Mouse (Mus musculus) frontal cortex, adult (tissue): Measurements from ENCODE around the gene Slc22a1.
"Not testable (repeated sequence)": the region's sequence is repeated elsewhere in the genome, so short reads cannot be mapped to it uniquely, and the experiment has no call there.

ENCODE experiments used
- ATAC-seq: cut with Nextera tagmentation; 2 replicates; pipeline ENCODE4 v1.9.2; 2017; ENCODE audit warnings: mild to moderate bottlenecking, moderate library complexity, mixed read lengths; ENCODE audit not compliant: low TSS enrichment

Slc22a1 gene

GRCm38 (mm10) chr17:12684928-12685624 lies 9.4 kb upstream of the Slc22a1 start:
- peak; percentile 68 for ATAC-seq

- no peak for ATAC-seq
Observed at GRCm38 (mm10) chr17:12684412-12684811, 8.8 kb upstream of the Slc22a1 start.

GRCm38 (mm10) chr17:12683582-12683981 lies 8.0 kb upstream of the Slc22a1 start:
- no peak for ATAC-seq

DNA sequence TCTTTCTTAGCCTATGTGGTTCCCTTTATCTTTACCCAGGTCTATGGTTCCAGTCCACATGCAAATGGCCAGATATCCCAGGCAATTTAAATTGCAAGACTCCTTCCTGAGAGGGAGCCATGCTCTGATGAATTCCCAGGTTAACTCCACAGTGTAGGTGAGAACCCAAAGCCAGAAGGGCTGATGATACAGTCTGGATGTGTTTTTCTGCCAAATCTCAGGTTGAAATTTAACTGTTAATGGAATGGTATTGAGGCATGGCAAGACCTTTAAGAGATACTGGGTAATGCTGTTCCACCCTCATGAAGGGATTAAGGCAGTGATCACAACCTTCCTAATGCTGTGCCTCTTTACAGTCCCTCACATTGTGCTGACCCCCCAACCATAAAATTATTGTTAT lies 2.6 kb upstream of the Slc22a1 start:
- ATAC-seq, result no peak

DNA sequence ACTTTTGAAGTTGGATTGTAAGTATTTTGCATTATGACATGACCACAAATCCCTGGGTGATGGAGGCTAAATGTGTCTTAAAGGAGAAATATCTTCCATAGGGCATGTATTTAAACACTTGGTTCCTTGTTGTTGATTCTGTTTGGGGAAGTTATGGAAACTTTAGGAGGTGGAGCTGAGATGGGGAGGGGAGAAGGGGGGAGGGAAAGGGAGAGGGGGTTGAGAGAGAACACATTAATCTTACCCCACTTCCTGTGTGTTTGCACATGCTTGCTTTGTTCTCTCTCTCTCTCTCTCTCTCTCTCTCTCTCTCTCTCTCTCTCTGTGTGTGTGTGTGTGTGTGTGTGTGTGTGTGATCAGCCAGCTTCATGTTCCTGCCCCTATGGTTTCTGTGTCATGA lies 1.5 kb upstream of the Slc22a1 start:
- no peak for ATAC-seq

DNA sequence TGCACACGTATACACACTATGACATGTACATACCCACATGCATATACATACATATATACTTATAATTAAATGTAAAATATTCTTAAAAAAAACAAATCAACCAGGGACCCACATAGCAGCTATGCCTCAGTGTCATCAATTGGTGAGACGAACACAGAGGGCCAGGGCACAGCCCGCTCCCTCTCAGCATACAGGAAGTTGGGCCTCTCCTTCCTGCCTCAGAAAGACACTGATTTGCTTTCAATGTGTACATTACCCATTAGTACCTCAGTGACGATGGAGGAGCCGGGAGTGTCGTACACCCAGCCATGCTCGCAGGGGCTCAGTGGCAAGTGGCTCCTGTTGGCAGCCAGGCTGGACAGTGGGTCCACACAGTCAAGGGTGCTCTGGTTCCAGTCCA lies 649 bp downstream of the Slc22a1 start:
- not testable (repeated sequence) for ATAC-seq

DNA sequence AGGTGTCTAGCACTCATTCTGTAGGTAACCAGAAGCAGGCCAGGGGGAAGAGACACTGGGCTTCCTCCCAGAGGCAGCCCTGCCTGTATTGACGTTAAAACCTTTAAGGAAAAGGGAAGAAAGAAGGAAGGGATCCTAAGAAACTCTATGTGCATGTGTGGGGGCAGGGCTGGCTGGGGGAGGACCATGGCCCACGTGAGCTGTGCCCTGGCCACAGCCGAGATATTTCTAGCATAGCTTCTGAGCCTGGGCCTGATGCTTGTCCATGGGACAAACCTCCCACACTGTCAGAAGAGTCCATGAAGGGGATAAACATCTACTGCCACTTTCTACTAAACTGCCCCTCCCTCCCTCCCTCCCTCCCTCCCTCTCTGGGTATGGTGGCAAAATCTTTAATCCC lies 1.8 kb downstream of the Slc22a1 start:
- ATAC-seq, result no peak

GRCm38 (mm10) chr17:12672285-12672790 lies 3.3 kb downstream of the Slc22a1 start:
- ATAC-seq, result no peak

DNA sequence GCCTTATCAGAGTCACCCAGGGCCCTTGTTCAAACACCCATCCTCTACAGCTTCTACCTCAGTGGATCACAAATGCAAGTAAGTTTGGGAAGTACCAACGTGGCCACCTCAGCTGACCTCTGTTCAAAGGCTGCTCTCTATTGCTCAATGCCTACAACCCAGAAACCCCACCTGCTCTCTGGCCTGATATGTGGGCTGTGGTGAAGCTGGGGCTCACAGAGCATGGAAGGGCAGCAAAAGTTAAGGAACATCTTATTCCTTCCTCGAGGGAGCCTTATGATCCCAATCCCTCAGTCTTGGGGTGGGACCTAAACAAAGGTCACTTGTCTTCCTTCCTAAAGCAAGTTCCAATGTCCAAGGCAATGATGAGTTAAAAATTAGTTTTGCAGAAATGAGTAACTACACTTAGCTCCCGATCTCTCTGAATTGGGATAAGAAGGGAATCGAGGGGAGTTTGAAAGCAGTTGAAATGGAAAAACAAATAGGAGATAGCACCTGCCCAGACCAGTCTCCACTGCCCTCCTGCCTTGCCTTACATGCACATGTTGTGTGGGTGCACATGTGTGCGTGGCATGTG lies 4.5 kb downstream of the Slc22a1 start:
- ATAC-seq, result no peak

DNA sequence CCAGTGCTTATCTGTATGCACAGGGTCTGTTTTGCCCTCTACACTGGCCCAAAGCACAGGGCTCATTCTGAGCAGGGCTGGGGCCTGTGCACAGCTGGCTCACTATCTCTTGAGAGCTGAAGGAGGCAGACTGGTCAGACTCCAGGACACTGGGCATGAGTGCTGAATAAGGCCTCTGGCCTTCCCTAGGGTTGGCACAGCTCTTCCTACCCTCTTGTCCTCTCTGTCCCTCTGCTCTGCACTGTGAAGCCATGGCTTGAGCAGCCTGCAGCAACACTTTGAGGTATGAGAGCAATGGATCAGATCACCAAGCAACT lies 6.3 kb downstream of the Slc22a1 start:
- no peak for ATAC-seq

- no peak for ATAC-seq
Observed at GRCm38 (mm10) chr17:12668478-12669362, 6.9 kb downstream of the Slc22a1 start.

GRCm38 (mm10) chr17:12664156-12664555 lies 11.5 kb downstream of the Slc22a1 start:
- no peak for ATAC-seq

DNA sequence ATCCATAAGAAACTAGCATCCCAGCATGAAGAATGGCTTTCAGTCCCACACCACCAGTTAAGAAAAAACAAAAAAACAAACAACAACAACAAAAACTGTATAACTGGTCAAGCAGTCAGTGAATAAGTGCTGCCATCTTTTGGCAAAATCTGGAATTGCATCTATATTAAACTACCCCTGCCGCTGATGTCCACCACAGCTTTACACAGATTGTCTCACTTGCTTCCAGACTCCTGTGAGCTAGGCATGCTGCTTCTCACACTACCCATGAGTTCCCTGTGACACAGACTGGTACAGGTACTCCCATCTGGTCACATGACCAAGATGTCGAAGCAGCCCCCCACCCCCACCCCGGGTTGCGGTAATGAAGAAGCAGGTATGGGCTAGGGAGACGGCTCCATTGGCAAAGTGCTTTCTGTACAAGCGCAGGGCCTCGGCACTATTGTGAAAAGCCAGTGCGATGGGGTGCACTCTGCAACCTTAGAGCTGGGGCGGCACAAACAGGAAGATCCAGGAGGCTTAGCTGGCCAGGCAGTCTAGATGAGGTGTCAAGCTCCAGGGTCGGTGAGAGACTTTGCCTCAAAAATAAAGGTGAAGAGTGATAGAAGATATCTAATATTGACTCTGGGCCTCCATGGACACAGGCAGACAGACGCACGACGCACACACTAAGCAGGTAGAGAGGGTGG lies 14.9 kb downstream of the Slc22a1 start:
- no peak; the same call in 1 of the 2 replicates for ATAC-seq

GRCm38 (mm10) chr17:12659233-12659632 lies 16.4 kb downstream of the Slc22a1 start:
- no peak for ATAC-seq

- ATAC-seq, result no peak
Observed at GRCm38 (mm10) chr17:12658784-12659183, 16.8 kb downstream of the Slc22a1 start.

DNA sequence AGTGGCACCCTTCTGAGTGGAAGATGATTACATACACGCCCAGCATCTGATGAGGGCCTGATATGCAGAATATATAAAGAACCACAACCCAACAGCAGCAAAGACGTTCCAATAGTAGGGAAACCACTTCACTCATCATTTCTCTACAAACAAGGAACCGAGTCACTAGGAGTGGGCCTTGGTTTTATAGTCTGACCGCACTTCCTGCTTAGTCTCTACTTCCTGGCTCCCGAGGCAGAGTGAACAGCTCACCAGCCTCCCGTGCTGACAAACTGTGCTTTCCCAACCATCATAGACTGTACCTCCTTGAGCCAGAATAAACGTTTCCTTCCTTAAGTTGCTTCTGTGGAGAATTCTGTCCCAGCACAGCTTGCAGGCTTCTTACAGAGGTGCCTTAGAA lies 19.8 kb downstream of the Slc22a1 start:
- no peak for ATAC-seq

DNA sequence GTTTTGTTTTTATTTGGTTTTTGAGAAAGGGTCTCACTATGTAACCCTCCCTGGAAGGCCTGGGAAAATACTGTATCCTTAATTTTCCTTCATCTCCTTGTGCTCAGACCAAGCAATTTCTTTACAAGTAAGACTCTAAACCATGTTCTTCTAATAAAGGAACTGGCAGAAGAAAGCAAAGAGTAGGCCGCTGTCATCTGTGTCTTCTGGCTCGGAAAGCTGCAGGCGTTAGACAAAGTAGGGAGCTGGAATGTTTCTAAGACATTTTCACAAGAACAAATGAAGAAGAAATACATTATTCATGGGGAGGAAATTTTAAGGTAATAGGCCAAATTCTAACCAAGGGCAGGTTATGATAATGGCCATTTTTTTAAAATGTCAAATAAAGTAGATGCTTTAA lies 21.6 kb downstream of the Slc22a1 start:
- peak; percentile 92 for ATAC-seq

DNA sequence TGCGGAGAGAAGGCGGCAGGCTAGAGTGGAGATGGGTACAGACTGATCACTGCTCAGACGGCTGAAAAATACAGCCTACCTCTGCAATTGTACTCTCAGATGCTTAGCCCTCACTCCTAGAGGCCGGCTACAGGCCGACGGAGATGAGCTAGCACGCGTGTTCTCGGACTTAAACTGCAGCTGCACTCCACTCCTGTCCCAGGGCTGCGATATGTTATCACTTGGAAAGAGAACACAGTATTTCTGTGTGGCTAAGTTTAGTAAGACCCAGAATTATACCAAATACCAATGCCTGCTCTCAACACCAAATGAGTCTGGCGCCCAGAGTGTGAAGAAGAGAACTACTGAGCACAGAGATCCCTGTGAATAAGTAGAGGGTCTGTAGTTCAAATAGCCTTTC lies 23.0 kb downstream of the Slc22a1 start:
- peak; percentile 63 for ATAC-seq

GRCm38 (mm10) chr17:12645461-12645860 lies 30.2 kb downstream of the Slc22a1 start:
- ATAC-seq, result no peak

DNA sequence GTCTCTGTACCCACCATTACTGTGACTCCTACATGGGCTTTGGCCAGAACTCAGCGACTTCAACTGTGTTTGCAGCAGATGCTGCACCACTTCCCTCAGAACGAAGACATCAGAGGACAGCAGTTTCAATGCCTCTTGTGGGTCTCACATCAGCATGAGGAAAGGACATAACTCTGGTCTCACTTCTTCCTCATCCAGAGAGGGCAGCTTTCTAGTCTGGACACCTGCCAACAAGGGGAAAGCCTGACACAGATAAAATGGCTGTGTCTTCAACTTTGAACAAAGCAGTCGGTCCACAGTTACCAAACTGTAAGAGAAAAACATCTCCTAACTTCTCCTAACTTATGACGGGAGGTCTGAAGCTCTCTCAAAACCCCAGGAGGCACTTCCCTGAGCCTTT lies 34.5 kb downstream of the Slc22a1 start:
- no peak for ATAC-seq

DNA sequence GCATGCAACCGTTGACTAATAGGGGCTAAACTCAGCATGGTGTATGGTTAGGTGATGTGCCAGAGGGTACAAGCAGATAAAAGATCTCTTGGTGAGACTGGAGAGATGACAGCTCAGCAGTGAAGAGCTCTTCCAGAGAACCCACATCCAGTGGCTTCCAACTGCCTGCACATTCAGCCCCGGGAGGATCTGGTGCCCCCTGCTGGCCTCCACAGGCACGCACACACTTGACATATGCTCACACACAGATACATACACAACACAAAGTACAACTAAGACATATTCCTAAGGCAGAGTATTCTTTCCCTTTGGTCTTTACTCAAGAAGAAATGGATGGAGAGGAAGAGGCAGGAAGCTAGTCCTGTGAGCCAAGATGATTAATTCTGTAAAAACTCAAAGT lies 36.0 kb downstream of the Slc22a1 start:
- no peak for ATAC-seq

- ATAC-seq, result no peak
Observed at GRCm38 (mm10) chr17:12634814-12635213, 40.8 kb downstream of the Slc22a1 start.
